Mouse (Mus musculus) frontal cortex, postnatal 14 days (tissue): ENCODE measurements around the gene Nme9.
A peak's percentile ranks its signal among the peaks of the same experiment; 100 is the strongest.

ENCODE experiments used
- DNase-seq, 2 experiments: peaks; one replicate each; pipeline ENCODE4 v3.0.0; 2022; ENCODE audit warnings: low spot score in 2 of 2

Gene Nme9

GRCm38 (mm10) chr9:99436182-99437030 lies 14.9 kb upstream of the Nme9 start:
- peak in 1 of 2 experiments; percentile 68 for DNase-seq

- no peak for DNase-seq
These were observed 14.1 kb upstream of the Nme9 start, which contains the start of gene Mras for GRCm38 (mm10) chr9:99437031-99437764. Gene Mras (minus strand): TSS chr9:99437381.

GRCm38 (mm10) chr9:99437781-99438565 lies 13.3 kb upstream of the Nme9 start:
- DNase-seq, result peak in 1 of 2 experiments; percentile 3

- no peak for DNase-seq
These were observed 12.2 kb upstream of the Nme9 start for GRCm38 (mm10) chr9:99439064-99439463.

GRCm38 (mm10) chr9:99440941-99441340 lies 10.3 kb upstream of the Nme9 start:
- DNase-seq, result no peak

- DNase-seq, result no peak
These were observed 9.4 kb upstream of the Nme9 start for GRCm38 (mm10) chr9:99441647-99442433.

- no peak for DNase-seq
These were observed 6.6 kb upstream of the Nme9 start for GRCm38 (mm10) chr9:99444590-99445178.

GRCm38 (mm10) chr9:99446259-99446658 lies 5.0 kb upstream of the Nme9 start:
- DNase-seq, result no peak

GRCm38 (mm10) chr9:99447323-99447722 lies 4.0 kb upstream of the Nme9 start:
- DNase-seq, result no peak

GRCm38 (mm10) chr9:99449886-99450647 lies 1.2 kb upstream of the Nme9 start:
- no peak for DNase-seq

- no peak for DNase-seq
These were observed 2.9 kb downstream of the Nme9 start for GRCm38 (mm10) chr9:99454211-99454610.

- no peak for DNase-seq
These were observed 7.4 kb downstream of the Nme9 start for GRCm38 (mm10) chr9:99458529-99459208.

- DNase-seq, result no peak
These were observed 8.5 kb downstream of the Nme9 start for GRCm38 (mm10) chr9:99459730-99460129.

- DNase-seq, result no peak
These were observed 13.6 kb downstream of the Nme9 start for GRCm38 (mm10) chr9:99464876-99465275.

- DNase-seq, result no peak
These were observed 17.3 kb downstream of the Nme9 start for GRCm38 (mm10) chr9:99468572-99468971.

- DNase-seq, result no peak
These were observed 18.5 kb downstream of the Nme9 start for GRCm38 (mm10) chr9:99469681-99470273.

- DNase-seq, result no peak
These were observed 19.2 kb downstream of the Nme9 start for GRCm38 (mm10) chr9:99470347-99471092.

- DNase-seq, result no peak
These were observed 20.1 kb downstream of the Nme9 start for GRCm38 (mm10) chr9:99471334-99471733.
